In the genomic region with DNA sequence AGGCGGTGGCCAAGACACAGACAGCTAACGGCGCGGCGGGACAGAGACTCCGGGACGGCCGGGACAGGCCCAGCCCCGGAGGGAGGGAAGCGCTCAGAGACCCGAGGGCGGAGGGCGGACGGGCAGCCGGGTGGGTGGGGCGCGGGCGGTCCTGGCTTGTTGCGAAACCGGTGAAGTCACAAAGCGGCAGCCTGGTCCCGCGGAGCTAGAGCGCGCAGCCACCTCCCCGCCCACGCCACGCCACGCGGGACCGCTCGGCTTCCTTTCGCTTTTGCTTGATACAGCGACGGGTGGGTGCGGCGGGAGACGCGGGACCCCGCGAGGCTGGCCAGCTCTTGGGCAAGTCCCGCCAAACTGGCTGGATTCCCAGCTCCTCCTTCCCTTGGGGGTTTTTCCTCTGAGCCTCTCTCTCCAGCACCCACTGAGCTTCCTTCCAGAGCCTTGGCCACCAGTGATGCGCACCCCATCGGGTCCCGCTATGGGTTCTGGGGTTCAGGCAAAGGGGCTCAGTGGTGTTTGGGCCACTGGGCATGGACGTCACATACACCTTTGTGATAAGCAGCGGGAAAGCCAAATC, we compare ENCODE assay signal across 8 mouse cellular contexts. TPM values are rescaled to one million over a fixed set of nuclear protein-coding genes. Genes with fewer than 3 reads are reported as not detected.
DNase-seq lines count a peak whose midpoint lies in the region; ATAC-seq and TF ChIP-seq lines count a peak whose summit lies in the region.

No protein-coding gene starts in this region.

- H3K9ac ChIP-seq in forebrain, embryonic 13.5 days, result peak overlapping the region; percentile 66
- H3K9ac ChIP-seq in lung, embryonic 14.5 days, result peak overlapping the region; percentile 70
- H3K9ac ChIP-seq in neural tube, embryonic 15.5 days (replicated peaks), result peak overlapping the region; percentile 47

- H3K4me2 ChIP-seq in forebrain, embryonic 13.5 days, result peak overlapping the region; percentile 82
- peak overlapping the region; percentile 77 for H3K4me2 ChIP-seq in lung, embryonic 14.5 days
- H3K4me2 ChIP-seq in neural tube, embryonic 15.5 days, result peak overlapping the region; percentile 85

- intact Hi-C loops in heart, postnatal 36 days (cut with DNase I), result no loop called here

- peaks cover 9% of the 10 kb centered on the region; the same call in 1 of the 2 replicates for H3K4me1 ChIP-seq in forebrain, embryonic 13.5 days
- H3K4me1 ChIP-seq in lung, embryonic 14.5 days (ENCODE audit: insufficient read depth), result no peaks in the 10 kb centered on the region
- H3K4me1 ChIP-seq in neural tube, embryonic 15.5 days, result peaks cover 10% of the 10 kb centered on the region

- H3K27ac ChIP-seq in forebrain, embryonic 13.5 days, result no peak overlapping the region
- peak overlapping the region; percentile 54; the same call in 1 of the 2 replicates for H3K27ac ChIP-seq in lung, embryonic 14.5 days (ENCODE audit: low read depth)
- no peak overlapping the region for H3K27ac ChIP-seq in neural tube, embryonic 15.5 days (replicated peaks)

- 2% methylated on average over 46 of the region's 47 CpGs for WGBS in forebrain, embryonic 13.5 days
- 3% methylated on average over 40 of the region's 47 CpGs for WGBS in lung, embryonic 14.5 days
- WGBS in neural tube, embryonic 15.5 days, result 4% methylated on average over 28 of the region's 47 CpGs

- H3K27me3 ChIP-seq in forebrain, embryonic 13.5 days, result peaks cover 19% of the 10 kb centered on the region
- no peaks in the 10 kb centered on the region for H3K27me3 ChIP-seq in lung, embryonic 14.5 days (ENCODE audit: insufficient read depth, low read length)
- H3K27me3 ChIP-seq in neural tube, embryonic 15.5 days (replicated peaks), result peaks cover 17% of the 10 kb centered on the region

- H3K9me3 ChIP-seq in forebrain, embryonic 13.5 days (replicated peaks), result peaks cover 7% of the 10 kb centered on the region; the same call in 1 of the 2 replicates
- H3K9me3 ChIP-seq in lung, embryonic 14.5 days (ENCODE audit: low read depth, low read length), result no peaks in the 10 kb centered on the region
- no peaks in the 10 kb centered on the region for H3K9me3 ChIP-seq in neural tube, embryonic 15.5 days (replicated peaks)

- peak; percentile 85 for ATAC-seq in forebrain, embryonic 13.5 days
- peak; percentile 91 for ATAC-seq in lung, embryonic 14.5 days (ENCODE audit: insufficient read depth)
- ATAC-seq in neural tube, embryonic 15.5 days (ENCODE audit: low FRiP score), result peak; percentile 81

- no peaks in the 10 kb centered on the region for H3K36me3 ChIP-seq in forebrain, embryonic 13.5 days (ENCODE audit: poor library complexity, severe bottlenecking)
- no peaks in the 10 kb centered on the region for H3K36me3 ChIP-seq in lung, embryonic 14.5 days (ENCODE audit: insufficient read depth)
- no peaks in the 10 kb centered on the region for H3K36me3 ChIP-seq in neural tube, embryonic 15.5 days

- TF ChIP-seq CTCF in lung, embryonic 14.5 days (IDR thresholded peaks at IDR 0.05; ENCODE audit: low read depth), result no peak

- peak; percentile 80 to 81 for DNase-seq in B cell, adult 2 months
- DNase-seq in adrenal gland, postnatal 10 days, result peak; percentile 89
- DNase-seq in heart, postnatal 36 days, result peak; percentile 75 to 82
- DNase-seq in layer of hippocampus, adult 18-20 months (ENCODE audit: low spot score in 2 of 2), result peak; percentile 23 to 69
- peak; percentile 84 for DNase-seq in lung, embryonic 14.5 days
- DNase-seq in testis, postnatal 14 days (ENCODE audit: low spot score), result peak; percentile 50

- H3K4me3 ChIP-seq in forebrain, embryonic 13.5 days, result peak overlapping the region; percentile 56
- H3K4me3 ChIP-seq in lung, embryonic 14.5 days (ENCODE audit: low read depth, low read length), result peak overlapping the region; percentile 60
- peak overlapping the region; percentile 54 for H3K4me3 ChIP-seq in neural tube, embryonic 15.5 days (replicated peaks)

RNA-seq across cellular contexts. Expression of a gene that starts 21.8 kb away (rescaled TPM):
- total RNA-seq in adrenal gland, postnatal 10 days (2021), result 1 to 10 TPM; 5.0 to 6.5 TPM
- polyA plus RNA-seq in forebrain, embryonic 13.5 days (2015; fragmentation: Nextera tagmentation; extraction: Ambion mirVana), result 0.19 and 0.39 TPM in 2 replicates
- 1 to 10 TPM; 3.0 to 3.9 TPM for total RNA-seq in heart, postnatal 36 days (2021)
- 1 to 10 TPM in 1 of 2 experiments, under 1 TPM in 1; 0.87 to 1.9 TPM for total RNA-seq in layer of hippocampus, adult 18-20 months (2021)
- polyA plus RNA-seq in lung, embryonic 14.5 days (2014; fragmentation: Nextera tagmentation; extraction: Ambion mirVana), result 43.9 and 45.7 TPM in 2 replicates
- 0.87 and 1.8 TPM in 2 replicates for polyA plus RNA-seq in neural tube, embryonic 15.5 days (2015; fragmentation: Nextera tagmentation; extraction: Ambion mirVana)

RNA-seq across cellular contexts. Expression of a gene that starts 21.9 kb away (rescaled TPM):
- total RNA-seq in adrenal gland, postnatal 10 days (2021), result 10 to 100 TPM; 20.0 to 33.8 TPM
- polyA plus RNA-seq in forebrain, embryonic 13.5 days (2015; fragmentation: Nextera tagmentation; extraction: Ambion mirVana), result 9.8 and 10.3 TPM in 2 replicates
- 10 to 100 TPM; 31.2 to 32.1 TPM for total RNA-seq in heart, postnatal 36 days (2021)
- 10 to 100 TPM; 65.9 to 69.2 TPM for total RNA-seq in layer of hippocampus, adult 18-20 months (2021)
- polyA plus RNA-seq in lung, embryonic 14.5 days (2014; fragmentation: Nextera tagmentation; extraction: Ambion mirVana), result 19.7 and 19.8 TPM in 2 replicates
- 16.5 and 19.6 TPM in 2 replicates for polyA plus RNA-seq in neural tube, embryonic 15.5 days (2015; fragmentation: Nextera tagmentation; extraction: Ambion mirVana)
